Mouse (Mus musculus) MEL (cell line): ENCODE measurements around the gene Ddx58.

Experiments used
- CTCF ChIP-seq, 3 experiments: IDR thresholded peaks in 2 of 3; conservative IDR thresholded peaks in 1 of 3; 2 replicates each; pipeline ENCODE4 v1.5.1; 2011 to 2012; ENCODE audit warnings: low read length in 3 of 3, low read depth in 2 of 3, mild to moderate bottlenecking in 2 of 3, improper control_type of control experiment in 1 of 3, inconsistent platforms in 1 of 3, mixed read lengths in 1 of 3, moderate library complexity in 1 of 3; ENCODE audit not compliant: control insufficient read depth in 1 of 3, insufficient read depth in 1 of 3, poor library complexity in 1 of 3, severe bottlenecking in 1 of 3
- ELF1 ChIP-seq: IDR thresholded peaks from 2 replicates; pipeline ENCODE4 v1.6.1; 2014; ENCODE audit warnings: low read depth, mild to moderate bottlenecking, inconsistent platforms, low read length, improper control_type of control experiment, moderate library complexity
- EP300 ChIP-seq, 2 experiments: IDR thresholded peaks; 2 replicates each; pipeline ENCODE4 v1.6.1; 2011; ENCODE audit warnings: improper control_type of control experiment in 2 of 2, low read length in 2 of 2, low read depth in 1 of 2, mild to moderate bottlenecking in 1 of 2
- ETS1 ChIP-seq: IDR thresholded peaks from 2 replicates; pipeline ENCODE4 v1.6.1; 2012; ENCODE audit warnings: low read depth, mild to moderate bottlenecking, inconsistent platforms, low read length, improper control_type of control experiment, moderate library complexity
- JUND ChIP-seq: IDR thresholded peaks from 2 replicates; pipeline ENCODE4 v1.6.1; 2011; ENCODE audit warnings: low read depth, mild to moderate bottlenecking, improper control_type of control experiment, low read length
- MAZ ChIP-seq: IDR thresholded peaks from 2 replicates; pipeline ENCODE4 v1.6.1; 2012; ENCODE audit warnings: low read depth, mild to moderate bottlenecking, inconsistent platforms, low read length, improper control_type of control experiment
- MXI1 ChIP-seq: IDR thresholded peaks from 2 replicates; pipeline ENCODE4 v1.6.1; 2011; ENCODE audit warnings: mild to moderate bottlenecking, low read depth, low read length, improper control_type of control experiment
- NRF1 ChIP-seq: IDR thresholded peaks from 2 replicates; pipeline ENCODE4 v1.6.1; 2014; ENCODE audit warnings: low read depth, mild to moderate bottlenecking, inconsistent platforms, low read length, improper control_type of control experiment, moderate library complexity; ENCODE audit not compliant: poor library complexity, insufficient read depth, severe bottlenecking
- POLR2A ChIP-seq, 2 experiments: IDR thresholded peaks; 2 replicates each; pipeline ENCODE4 v1.6.1; 2011 to 2012; ENCODE audit warnings: low read length in 2 of 2, mild to moderate bottlenecking in 2 of 2, control low read depth in 1 of 2, improper control_type of control experiment in 1 of 2, low read depth in 1 of 2, moderate library complexity in 1 of 2; ENCODE audit not compliant: control insufficient read depth in 1 of 2, insufficient read depth in 1 of 2, poor library complexity in 1 of 2
- RAD21 ChIP-seq: IDR thresholded peaks from 2 replicates; pipeline ENCODE4 v1.6.1; 2011; ENCODE audit warnings: mild to moderate bottlenecking, low read depth, low read length, improper control_type of control experiment
- SIN3A ChIP-seq: IDR thresholded peaks from 2 replicates; pipeline ENCODE4 v1.6.1; 2012; ENCODE audit warnings: low read length, improper control_type of control experiment, inconsistent platforms
- UBTF ChIP-seq: IDR thresholded peaks from 2 replicates; pipeline ENCODE4 v1.6.1; 2012; ENCODE audit warnings: low read depth, mild to moderate bottlenecking, inconsistent platforms, low read length, improper control_type of control experiment, moderate library complexity, borderline replicate concordance; ENCODE audit not compliant: insufficient read depth
- USF2 ChIP-seq, 2 experiments: IDR thresholded peaks; 2 replicates each; pipeline ENCODE4 v1.6.1; 2011 to 2012; ENCODE audit warnings: improper control_type of control experiment in 2 of 2, low read length in 2 of 2, borderline replicate concordance in 1 of 2, inconsistent platforms in 1 of 2, low read depth in 1 of 2, mild to moderate bottlenecking in 1 of 2; ENCODE audit not compliant: insufficient read depth in 1 of 2
- ZKSCAN1 ChIP-seq: IDR thresholded peaks from 2 replicates; pipeline ENCODE4 v1.6.1; 2012; ENCODE audit warnings: low read depth, mild to moderate bottlenecking, inconsistent platforms, low read length, improper control_type of control experiment, moderate library complexity

GRCm38 (mm10) chr4:40174321-40174720, 65.3 kb downstream of the Ddx58 start:
- TF ChIP-seq MXI1 (no peak), POLR2A (IDR thresholded peaks at IDR 0.05; ENCODE audit: control insufficient read depth in 1 of 2, insufficient read depth in 1 of 2, low read depth in 1 of 2, low read length in 2 of 2, poor library complexity in 1 of 2) (no peak), CTCF (IDR thresholded peaks at IDR 0.05 in 2 of 3, conservative IDR thresholded peaks at IDR 0.05 in 1 of 3; ENCODE audit: control insufficient read depth in 1 of 3, insufficient read depth in 1 of 3, low read depth in 2 of 3, low read length in 3 of 3, poor library complexity in 1 of 3, severe bottlenecking in 1 of 3) (no peak), MAZ (no peak), JUND (no peak), RAD21 (no peak), UBTF (no peak), USF2 (IDR thresholded peaks at IDR 0.05; ENCODE audit: borderline replicate concordance in 1 of 2, insufficient read depth in 1 of 2, low read depth in 1 of 2, low read length in 2 of 2) (no peak), ZKSCAN1 (no peak), ETS1 (no peak), EP300 (IDR thresholded peaks at IDR 0.05; ENCODE audit: low read depth in 1 of 2, low read length in 2 of 2) (no peak), NRF1 (no peak), ELF1 (no peak), SIN3A (no peak)
